In the genomic region with DNA sequence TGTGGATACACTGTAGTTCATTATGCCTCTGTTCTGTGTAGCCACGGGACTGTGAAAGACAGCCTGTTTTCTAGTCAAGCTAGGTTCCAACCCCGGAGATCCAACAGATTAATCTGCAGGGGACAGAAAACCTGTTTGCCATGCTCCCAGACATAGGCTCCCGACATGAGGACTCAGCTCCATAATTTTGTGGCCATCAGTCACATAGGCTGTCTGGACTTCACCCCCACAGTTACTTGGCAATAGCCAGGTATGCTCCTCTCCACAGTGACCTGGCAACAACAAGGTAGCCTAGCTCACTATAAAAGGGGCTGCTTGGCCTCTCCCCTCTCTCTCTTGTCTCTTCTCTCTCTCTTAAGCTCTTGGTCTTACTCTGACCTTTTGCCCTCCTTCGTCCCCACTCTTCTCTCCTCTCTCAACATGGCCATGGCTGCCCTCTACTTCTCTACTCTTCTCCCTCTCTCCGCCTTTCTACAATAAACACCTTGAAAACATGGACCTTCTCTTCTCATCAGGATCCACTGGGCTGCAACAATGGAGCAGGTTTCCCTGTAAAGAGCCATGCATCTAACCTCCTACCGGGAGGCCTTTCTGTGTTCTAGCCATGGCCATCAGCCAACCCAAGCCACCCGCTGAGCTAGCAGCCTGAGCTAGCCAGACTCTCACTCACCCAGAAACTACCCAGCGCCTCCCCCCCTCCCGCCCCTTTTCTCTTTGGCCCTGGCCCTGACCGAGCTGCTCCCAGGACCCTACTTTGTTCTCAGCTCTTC, we compare ENCODE assay signal across 14 mouse cellular contexts. TPM values are rescaled to one million over a fixed set of nuclear protein-coding genes. Genes with fewer than 3 reads are reported as not detected.
"Had no signal": no experiment of that assay in that cellular context is flagged by ENCODE, and none has a peak within 500 bp of the region (broad histone marks: within the 10 kb centered on the region; RNA-seq: fewer than 3 reads in every experiment).

No protein-coding gene starts in this region.

- H3K36me3 ChIP-seq: limb, embryonic 12.5 days; midbrain, embryonic 12.5 days; neural tube, embryonic 13.5 days had no signal

- ATAC-seq: midbrain, embryonic 16.5 days had no signal

- DNase-seq: kidney, postnatal 25 days; liver; lung, adult 18-20 months; retina, postnatal 1 day; right cerebral cortex, postnatal 4 days; spleen, adult 18-20 months; thymus, postnatal 36 days had no signal

- H3K27me3 ChIP-seq: limb, embryonic 12.5 days; midbrain, embryonic 12.5 days; neural tube, embryonic 13.5 days had no signal

- H3K4me2 ChIP-seq: limb, embryonic 12.5 days; midbrain, embryonic 12.5 days; neural tube, embryonic 13.5 days had no signal

- H3K4me1 ChIP-seq: limb, embryonic 12.5 days; midbrain, embryonic 12.5 days; neural tube, embryonic 13.5 days had no signal

- H3K4me3 ChIP-seq: left cerebral cortex, adult 2 months; limb, embryonic 12.5 days; midbrain, embryonic 12.5 days; neural tube, embryonic 13.5 days had no signal

- H3K9ac ChIP-seq: limb, embryonic 12.5 days; liver, embryonic 14.5 days; midbrain, embryonic 12.5 days; neural tube, embryonic 13.5 days had no signal

- H3K9me3 ChIP-seq: limb, embryonic 12.5 days; midbrain, embryonic 12.5 days; neural tube, embryonic 13.5 days had no signal

- H3K27ac ChIP-seq: left cerebral cortex, adult 2 months; limb, embryonic 12.5 days; liver, embryonic 14.5 days; midbrain, embryonic 12.5 days; neural tube, embryonic 13.5 days had no signal

RNA-seq across cellular contexts. Expression of a gene that starts 49.9 kb away (rescaled TPM):
- total RNA-seq: megakaryocyte-erythroid progenitor cell, adult 5-6 weeks had no signal
- polyA plus RNA-seq: liver, embryonic 14.5 days had no signal
